Mouse (Mus musculus): ENCODE data around the gene Gnat3. TPM values are rescaled to one million over a fixed set of nuclear protein-coding genes. Genes with fewer than 3 reads are reported as not detected.

The Gnat3 gene
- polyA plus RNA-seq, 1 experiment from 2014 or later: not detected

DNA sequence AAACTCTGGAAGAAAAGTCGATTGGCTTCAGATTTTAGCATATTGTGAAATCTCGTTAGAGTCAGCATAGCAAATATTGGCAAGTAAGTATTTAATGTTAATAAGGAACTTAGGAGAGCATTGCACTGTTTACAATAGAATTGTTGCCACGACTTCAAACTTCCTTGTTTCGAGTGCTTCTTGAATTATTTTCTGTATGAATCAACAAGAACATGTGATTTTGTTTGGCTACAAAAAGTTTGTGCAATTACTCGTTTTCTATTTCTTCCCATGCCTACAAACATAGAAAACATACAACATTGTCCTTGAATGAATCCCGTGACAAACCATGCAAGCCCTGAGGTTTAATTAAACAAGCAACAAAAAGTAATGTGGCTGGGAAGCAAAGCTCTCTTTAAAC, 37.8 kb downstream of the Gnat3 start:
- no peaks in the 10 kb centered on the region for H3K9me3 ChIP-seq (replicated peaks; ENCODE audit: control insufficient read depth, low read length)
- no peak overlapping the region for H3K4me3 ChIP-seq (ENCODE audit: low read depth, low read length)
- no peaks in the 10 kb centered on the region for H3K27me3 ChIP-seq (ENCODE audit: control insufficient read depth, insufficient read depth, low read length)
- no peaks in the 10 kb centered on the region for H3K4me1 ChIP-seq (ENCODE audit: control insufficient read depth, insufficient read depth, low read length)
- no peak overlapping the region for H3K4me2 ChIP-seq
- no peak for ATAC-seq (replicated peaks; ENCODE audit: insufficient number of reproducible peaks, low FRiP score, low TSS enrichment)
- 69% methylated on average over 6 of the region's 6 CpGs for whole genome bisulfite sequencing (ENCODE audit: insufficient replicate concordance)
- no peak overlapping the region for H3K27ac ChIP-seq (ENCODE audit: low read depth, low read length)
- no peak overlapping the region for H3K9ac ChIP-seq (ENCODE audit: low read depth, low read length)
- H3K36me3 ChIP-seq (ENCODE audit: control insufficient read depth, insufficient read depth, low read length): no peaks in the 10 kb centered on the region

DNA sequence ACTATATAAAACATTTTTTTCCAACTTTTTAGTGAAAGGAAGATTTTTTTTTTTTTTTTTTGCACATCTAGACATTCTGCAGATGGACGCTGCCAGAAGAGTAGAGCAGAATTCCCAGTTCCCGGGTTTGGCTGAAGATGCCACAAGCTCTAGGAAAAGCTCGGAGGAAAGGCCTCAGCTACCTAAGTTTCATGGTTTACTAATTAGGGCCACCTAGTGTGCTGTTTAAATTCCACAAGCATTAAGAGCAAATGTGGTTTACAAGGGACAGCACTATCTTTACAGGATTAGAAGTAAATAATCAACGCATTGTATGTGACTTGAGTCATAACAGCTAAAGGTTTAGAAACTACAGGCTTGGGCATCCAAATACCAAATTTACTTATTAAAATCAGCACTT, 39.3 kb downstream of the Gnat3 start:
- Histone ChIP-seq H3K4me1 (ENCODE audit: control insufficient read depth, insufficient read depth, low read length) (no peaks in the 10 kb centered on the region), H3K9me3 (replicated peaks; ENCODE audit: control insufficient read depth, low read length) (no peaks in the 10 kb centered on the region), H3K27me3 (ENCODE audit: control insufficient read depth, insufficient read depth, low read length) (no peaks in the 10 kb centered on the region), H3K27ac (ENCODE audit: low read depth, low read length) (no peak overlapping the region), H3K4me2 (no peak overlapping the region), H3K36me3 (ENCODE audit: control insufficient read depth, insufficient read depth, low read length) (no peaks in the 10 kb centered on the region), H3K4me3 (ENCODE audit: low read depth, low read length) (no peak overlapping the region), H3K9ac (ENCODE audit: low read depth, low read length) (no peak overlapping the region)
- 31% methylated on average over 4 of the region's 4 CpGs for WGBS (ENCODE audit: insufficient replicate concordance)
- ATAC-seq (replicated peaks; ENCODE audit: insufficient number of reproducible peaks, low FRiP score, low TSS enrichment): no peak

DNA sequence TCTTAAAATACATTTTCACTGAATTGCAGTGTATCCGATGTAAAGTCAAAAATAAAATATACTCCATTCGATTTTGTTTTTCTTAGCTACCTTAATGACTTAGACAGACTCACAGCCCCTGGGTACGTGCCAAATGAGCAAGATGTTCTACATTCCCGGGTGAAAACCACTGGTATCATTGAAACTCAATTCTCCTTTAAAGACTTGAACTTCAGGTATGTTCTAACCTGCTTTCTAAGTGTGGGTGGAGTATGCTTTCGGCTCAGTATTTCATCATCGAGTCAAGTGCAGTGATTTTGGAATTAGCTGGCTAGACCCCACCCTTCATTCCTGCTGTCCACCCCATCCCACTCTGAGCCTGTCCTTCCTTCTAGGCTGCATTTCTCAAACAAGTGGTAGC, 41.3 kb downstream of the Gnat3 start:
- no peak for ATAC-seq (replicated peaks; ENCODE audit: insufficient number of reproducible peaks, low FRiP score, low TSS enrichment)
- no peaks in the 10 kb centered on the region for H3K4me1 ChIP-seq (ENCODE audit: control insufficient read depth, insufficient read depth, low read length)
- no peak overlapping the region for H3K27ac ChIP-seq (ENCODE audit: low read depth, low read length)
- 81% methylated on average over 6 of the region's 6 CpGs for WGBS (ENCODE audit: insufficient replicate concordance)
- H3K36me3 ChIP-seq (ENCODE audit: control insufficient read depth, insufficient read depth, low read length): no peaks in the 10 kb centered on the region
- H3K4me2 ChIP-seq: no peak overlapping the region
- H3K9me3 ChIP-seq (replicated peaks; ENCODE audit: control insufficient read depth, low read length): no peaks in the 10 kb centered on the region
- H3K27me3 ChIP-seq (ENCODE audit: control insufficient read depth, insufficient read depth, low read length): no peaks in the 10 kb centered on the region
- H3K9ac ChIP-seq (ENCODE audit: low read depth, low read length): no peak overlapping the region
- H3K4me3 ChIP-seq (ENCODE audit: low read depth, low read length): no peak overlapping the region

DNA sequence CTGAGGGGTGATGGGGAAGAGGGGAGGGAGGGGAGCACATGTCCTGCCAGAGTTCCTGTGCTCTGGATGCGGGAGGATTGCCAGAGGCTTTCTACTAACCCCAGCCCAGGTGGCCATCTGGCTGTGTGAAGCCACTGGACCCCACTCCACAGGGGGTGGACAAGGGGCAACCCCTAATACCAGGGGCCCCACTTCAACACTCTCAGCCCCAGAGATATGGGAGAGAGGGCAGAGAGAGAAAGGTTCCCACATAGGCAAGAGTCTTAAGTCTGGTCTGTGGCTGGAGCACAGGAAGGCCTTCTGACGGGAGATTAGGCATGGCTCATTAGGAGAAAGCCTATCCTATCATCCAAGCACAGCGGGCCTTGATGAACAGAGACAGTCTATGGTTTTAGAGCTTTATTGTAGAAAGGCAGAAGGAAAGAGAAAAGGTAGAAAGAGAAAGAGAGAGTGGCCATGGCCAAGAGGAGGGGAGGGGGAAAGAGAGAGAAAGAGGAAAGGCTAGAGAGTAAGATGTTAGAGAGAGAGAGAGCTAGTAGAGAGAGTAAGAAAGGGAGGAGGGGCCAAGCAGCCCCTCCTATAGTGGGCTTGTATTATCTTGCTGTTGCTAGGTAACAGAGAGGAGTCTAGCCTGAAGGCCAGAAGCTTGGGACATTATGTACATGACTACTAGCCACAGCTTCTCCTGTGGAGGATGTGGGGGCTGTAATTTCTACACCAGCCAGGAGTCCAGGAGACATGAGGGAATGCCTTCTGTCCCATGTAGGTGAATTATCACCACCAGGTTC, 42.7 kb downstream of the Gnat3 start:
- WGBS (ENCODE audit: insufficient replicate concordance): 72% methylated on average over 3 of the region's 3 CpGs
- no peak overlapping the region for H3K27ac ChIP-seq (ENCODE audit: low read depth, low read length)
- H3K4me1 ChIP-seq (ENCODE audit: control insufficient read depth, insufficient read depth, low read length): no peaks in the 10 kb centered on the region
- no peaks in the 10 kb centered on the region for H3K36me3 ChIP-seq (ENCODE audit: control insufficient read depth, insufficient read depth, low read length)
- H3K4me2 ChIP-seq: no peak overlapping the region
- H3K4me3 ChIP-seq (ENCODE audit: low read depth, low read length): no peak overlapping the region
- no peak overlapping the region for H3K9ac ChIP-seq (ENCODE audit: low read depth, low read length)
- H3K9me3 ChIP-seq (replicated peaks; ENCODE audit: control insufficient read depth, low read length): no peaks in the 10 kb centered on the region
- no peaks in the 10 kb centered on the region for H3K27me3 ChIP-seq (ENCODE audit: control insufficient read depth, insufficient read depth, low read length)
- ATAC-seq (replicated peaks; ENCODE audit: insufficient number of reproducible peaks, low FRiP score, low TSS enrichment): no peak

DNA sequence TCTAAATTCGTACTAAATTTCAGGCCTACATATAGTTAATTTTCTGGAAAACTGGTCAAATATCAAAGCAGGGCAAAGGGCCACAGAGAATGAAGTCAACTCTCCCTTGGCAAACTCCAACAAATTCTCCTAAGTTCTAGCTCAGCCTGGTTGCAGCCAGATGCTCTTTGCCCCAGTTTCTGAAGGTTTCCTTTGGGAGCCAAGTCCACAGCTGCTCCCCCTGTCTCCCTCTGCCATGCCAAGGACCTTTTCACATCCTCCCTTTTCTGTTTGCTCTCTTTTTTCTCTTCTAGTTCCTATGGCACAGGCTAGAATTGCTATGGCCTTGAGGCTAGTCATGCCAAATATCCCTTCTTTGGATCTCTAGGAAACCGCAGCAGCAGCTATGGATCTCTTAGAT, 43.8 kb downstream of the Gnat3 start:
- no peak overlapping the region for H3K9ac ChIP-seq (ENCODE audit: low read depth, low read length)
- H3K27ac ChIP-seq (ENCODE audit: low read depth, low read length): no peak overlapping the region
- no peak overlapping the region for H3K4me2 ChIP-seq
- H3K27me3 ChIP-seq (ENCODE audit: control insufficient read depth, insufficient read depth, low read length): no peaks in the 10 kb centered on the region
- no peak for ATAC-seq (replicated peaks; ENCODE audit: insufficient number of reproducible peaks, low FRiP score, low TSS enrichment)
- H3K4me3 ChIP-seq (ENCODE audit: low read depth, low read length): no peak overlapping the region
- 79% methylated on average over 2 of the region's 2 CpGs for WGBS (ENCODE audit: insufficient replicate concordance)
- no peaks in the 10 kb centered on the region for H3K36me3 ChIP-seq (ENCODE audit: control insufficient read depth, insufficient read depth, low read length)
- H3K9me3 ChIP-seq (replicated peaks; ENCODE audit: control insufficient read depth, low read length): no peaks in the 10 kb centered on the region
- no peaks in the 10 kb centered on the region for H3K4me1 ChIP-seq (ENCODE audit: control insufficient read depth, insufficient read depth, low read length)

DNA sequence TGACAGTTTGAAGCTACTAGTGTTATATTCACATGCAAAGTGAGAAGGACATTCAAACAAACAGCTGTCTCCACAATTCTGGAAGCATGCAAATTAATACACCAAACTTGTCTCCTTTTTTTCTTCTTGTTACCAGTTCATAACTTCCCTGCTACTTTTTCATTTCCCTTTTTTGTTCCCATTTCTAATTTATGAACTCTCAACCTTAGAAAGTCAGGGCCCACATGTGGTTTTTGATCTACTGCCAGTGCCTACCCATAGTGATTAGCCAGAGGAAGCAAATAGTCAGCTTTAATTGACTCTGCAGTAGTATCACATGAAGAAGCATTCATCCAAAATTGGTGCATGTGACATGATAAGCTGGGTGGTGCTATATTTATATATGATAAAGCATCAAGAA, 44.7 kb downstream of the Gnat3 start:
- H3K4me1 ChIP-seq (ENCODE audit: control insufficient read depth, insufficient read depth, low read length): no peaks in the 10 kb centered on the region
- no peak overlapping the region for H3K27ac ChIP-seq (ENCODE audit: low read depth, low read length)
- H3K4me2 ChIP-seq: no peak overlapping the region
- no peak overlapping the region for H3K9ac ChIP-seq (ENCODE audit: low read depth, low read length)
- H3K27me3 ChIP-seq (ENCODE audit: control insufficient read depth, insufficient read depth, low read length): no peaks in the 10 kb centered on the region
- H3K4me3 ChIP-seq (ENCODE audit: low read depth, low read length): no peak overlapping the region
- ATAC-seq (replicated peaks; ENCODE audit: insufficient number of reproducible peaks, low FRiP score, low TSS enrichment): no peak
- no peaks in the 10 kb centered on the region for H3K36me3 ChIP-seq (ENCODE audit: control insufficient read depth, insufficient read depth, low read length)
- no peaks in the 10 kb centered on the region for H3K9me3 ChIP-seq (replicated peaks; ENCODE audit: control insufficient read depth, low read length)

DNA sequence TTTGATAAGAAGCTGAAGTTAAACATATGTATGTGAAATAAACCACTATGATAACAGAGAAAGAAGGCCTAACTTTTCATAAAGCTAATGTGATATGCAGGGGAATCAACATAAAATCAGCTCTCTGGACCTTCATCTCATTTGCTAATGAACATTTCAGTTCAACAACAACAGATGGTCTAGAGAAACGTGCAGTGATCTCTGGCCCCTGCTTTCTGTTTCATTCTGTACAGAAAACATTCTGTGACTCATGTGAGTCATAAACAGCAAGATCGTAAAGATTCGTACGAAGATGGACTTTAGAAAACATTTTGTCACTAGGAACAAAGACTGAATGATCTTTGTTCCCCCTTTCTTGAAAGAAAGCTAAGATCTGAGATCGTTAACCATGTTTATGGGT, 48.0 kb downstream of the Gnat3 start:
- H3K9ac ChIP-seq (ENCODE audit: low read depth, low read length): no peak overlapping the region
- H3K27ac ChIP-seq (ENCODE audit: low read depth, low read length): no peak overlapping the region
- no peak overlapping the region for H3K4me2 ChIP-seq
- no peaks in the 10 kb centered on the region for H3K9me3 ChIP-seq (replicated peaks; ENCODE audit: control insufficient read depth, low read length)
- H3K4me1 ChIP-seq (ENCODE audit: control insufficient read depth, insufficient read depth, low read length): no peaks in the 10 kb centered on the region
- WGBS (ENCODE audit: insufficient replicate concordance): 86% methylated on average over 5 of the region's 5 CpGs
- H3K27me3 ChIP-seq (ENCODE audit: control insufficient read depth, insufficient read depth, low read length): no peaks in the 10 kb centered on the region
- H3K36me3 ChIP-seq (ENCODE audit: control insufficient read depth, insufficient read depth, low read length): no peaks in the 10 kb centered on the region
- no peak for ATAC-seq (replicated peaks; ENCODE audit: insufficient number of reproducible peaks, low FRiP score, low TSS enrichment)
- no peak overlapping the region for H3K4me3 ChIP-seq (ENCODE audit: low read depth, low read length)

DNA sequence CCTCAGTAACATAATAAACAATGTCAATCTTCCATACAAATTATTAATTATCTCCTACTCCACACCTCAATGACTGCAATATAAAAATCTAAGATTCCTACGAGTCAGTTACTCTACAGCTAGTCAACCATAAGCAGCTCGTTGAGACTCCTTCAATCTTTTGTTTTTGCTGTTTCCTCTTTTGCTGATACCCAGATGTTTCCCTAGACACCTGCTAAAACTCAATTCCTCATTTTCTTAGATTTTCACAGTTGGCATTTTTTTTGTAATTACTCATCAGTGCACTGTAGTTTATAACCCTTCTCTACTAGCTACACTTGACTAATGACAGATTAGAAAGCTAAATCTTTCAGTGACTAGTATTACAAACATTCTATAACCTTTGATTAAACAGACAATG, 50.8 kb downstream of the Gnat3 start:
- Histone ChIP-seq H3K27me3 (ENCODE audit: control insufficient read depth, insufficient read depth, low read length) (no peaks in the 10 kb centered on the region), H3K4me3 (ENCODE audit: low read depth, low read length) (no peak overlapping the region), H3K9me3 (replicated peaks; ENCODE audit: control insufficient read depth, low read length) (no peaks in the 10 kb centered on the region), H3K36me3 (ENCODE audit: control insufficient read depth, insufficient read depth, low read length) (no peaks in the 10 kb centered on the region), H3K27ac (ENCODE audit: low read depth, low read length) (no peak overlapping the region), H3K9ac (ENCODE audit: low read depth, low read length) (no peak overlapping the region), H3K4me1 (ENCODE audit: control insufficient read depth, insufficient read depth, low read length) (no peaks in the 10 kb centered on the region), H3K4me2 (no peak overlapping the region)
- ATAC-seq (replicated peaks; ENCODE audit: insufficient number of reproducible peaks, low FRiP score, low TSS enrichment): no peak
- 55% methylated on average over 2 of the region's 2 CpGs for WGBS (ENCODE audit: insufficient replicate concordance)

DNA sequence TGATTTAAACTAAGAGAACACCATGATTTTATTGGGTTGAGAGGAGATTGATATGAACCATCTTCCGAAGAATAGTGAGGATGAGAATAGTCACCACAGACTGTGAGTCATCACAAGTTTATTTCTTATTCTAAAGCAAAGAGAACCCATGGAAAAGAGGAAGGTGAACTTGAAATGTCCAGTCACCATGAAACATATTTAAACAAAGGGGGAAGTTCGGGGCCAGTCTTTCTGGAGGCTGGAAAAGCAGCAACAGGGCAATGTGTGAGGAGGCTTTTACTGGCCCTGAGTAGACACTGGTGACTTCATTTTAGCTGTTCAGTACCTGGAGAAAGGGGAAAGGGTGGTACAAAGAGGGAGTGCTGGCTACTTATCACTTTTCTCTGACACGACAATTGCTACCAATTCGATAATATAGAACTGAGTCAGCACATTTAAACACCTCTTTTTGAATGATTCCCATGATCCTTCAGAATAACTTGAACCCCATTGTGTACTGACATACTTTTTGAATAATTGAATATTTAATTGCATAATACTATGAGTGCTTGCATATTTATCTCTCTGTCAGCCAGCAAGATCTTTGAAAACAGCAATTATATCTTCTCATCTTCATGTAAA, 52.0 kb downstream of the Gnat3 start:
- WGBS (ENCODE audit: insufficient replicate concordance): 79% methylated on average over 4 of the region's 4 CpGs

More for the DNA sequence above, 52.0 kb downstream of the Gnat3 start:
- H3K27me3 ChIP-seq (ENCODE audit: control insufficient read depth, insufficient read depth, low read length): no peaks in the 10 kb centered on the region
- no peaks in the 10 kb centered on the region for H3K36me3 ChIP-seq (ENCODE audit: control insufficient read depth, insufficient read depth, low read length)
- H3K4me2 ChIP-seq: no peak overlapping the region
- no peaks in the 10 kb centered on the region for H3K9me3 ChIP-seq (replicated peaks; ENCODE audit: control insufficient read depth, low read length)
- no peaks in the 10 kb centered on the region for H3K4me1 ChIP-seq (ENCODE audit: control insufficient read depth, insufficient read depth, low read length)
- ATAC-seq (replicated peaks; ENCODE audit: insufficient number of reproducible peaks, low FRiP score, low TSS enrichment): no peak
- no peak overlapping the region for H3K4me3 ChIP-seq (ENCODE audit: low read depth, low read length)
- no peak overlapping the region for H3K9ac ChIP-seq (ENCODE audit: low read depth, low read length)
- no peak overlapping the region for H3K27ac ChIP-seq (ENCODE audit: low read depth, low read length)
